Mouse (Mus musculus): ENCODE data around the gene Fbxo3. TPM values are rescaled to one million over a fixed set of nuclear protein-coding genes. Genes with fewer than 3 reads are reported as not detected.
A peak's percentile ranks its signal among the peaks of the same experiment; 100 is the strongest.
"Not testable (repeated sequence)": the region's sequence is repeated elsewhere in the genome, so short reads cannot be mapped to it uniquely, and the experiment has no call there.

The Fbxo3 gene
- total RNA-seq, 2 experiments from 2014 or later, result 47.6 to 53.0 TPM

GRCm38 (mm10) chr2:104034832-104035472 lies 7.4 kb downstream of the Fbxo3 start:
- peak; percentile 30 to 31 for DNase-seq
- intact Hi-C loops (cut with DNase I), result loop anchor here (10.0 kb wide), 3 partner anchors 90 to 550 kb away; partner anchors contain the start of gene A930018P22Rik

- intact Hi-C loops (cut with DNase I), result loop anchor here (10.0 kb wide), 3 partner anchors 89 to 549 kb away; partner anchors contain the start of gene A930018P22Rik
- DNase-seq, result peak in 1 of 2 experiments; percentile 13
These were observed 8.1 kb downstream of the Fbxo3 start for GRCm38 (mm10) chr2:104035595-104035994.

- DNase-seq, result no peak
- intact Hi-C loops (cut with DNase I), result loop anchor here (10.0 kb wide), 3 partner anchors 88 to 548 kb away; partner anchors contain the start of gene A930018P22Rik
These were observed 8.8 kb downstream of the Fbxo3 start for GRCm38 (mm10) chr2:104036316-104036715.

GRCm38 (mm10) chr2:104038236-104038635 lies 10.7 kb downstream of the Fbxo3 start:
- no peak for DNase-seq
- intact Hi-C loops (cut with DNase I), result loop anchor here (10.0 kb wide), 3 partner anchors 87 to 547 kb away; partner anchors contain the start of gene A930018P22Rik

- intact Hi-C loops (cut with DNase I), result no loop called here
- no peak for DNase-seq
These were observed 14.1 kb downstream of the Fbxo3 start for GRCm38 (mm10) chr2:104041632-104042031.

- intact Hi-C loops (cut with DNase I), result no loop called here
- no peak for DNase-seq
These were observed 15.2 kb downstream of the Fbxo3 start for GRCm38 (mm10) chr2:104042766-104043165.

DNA sequence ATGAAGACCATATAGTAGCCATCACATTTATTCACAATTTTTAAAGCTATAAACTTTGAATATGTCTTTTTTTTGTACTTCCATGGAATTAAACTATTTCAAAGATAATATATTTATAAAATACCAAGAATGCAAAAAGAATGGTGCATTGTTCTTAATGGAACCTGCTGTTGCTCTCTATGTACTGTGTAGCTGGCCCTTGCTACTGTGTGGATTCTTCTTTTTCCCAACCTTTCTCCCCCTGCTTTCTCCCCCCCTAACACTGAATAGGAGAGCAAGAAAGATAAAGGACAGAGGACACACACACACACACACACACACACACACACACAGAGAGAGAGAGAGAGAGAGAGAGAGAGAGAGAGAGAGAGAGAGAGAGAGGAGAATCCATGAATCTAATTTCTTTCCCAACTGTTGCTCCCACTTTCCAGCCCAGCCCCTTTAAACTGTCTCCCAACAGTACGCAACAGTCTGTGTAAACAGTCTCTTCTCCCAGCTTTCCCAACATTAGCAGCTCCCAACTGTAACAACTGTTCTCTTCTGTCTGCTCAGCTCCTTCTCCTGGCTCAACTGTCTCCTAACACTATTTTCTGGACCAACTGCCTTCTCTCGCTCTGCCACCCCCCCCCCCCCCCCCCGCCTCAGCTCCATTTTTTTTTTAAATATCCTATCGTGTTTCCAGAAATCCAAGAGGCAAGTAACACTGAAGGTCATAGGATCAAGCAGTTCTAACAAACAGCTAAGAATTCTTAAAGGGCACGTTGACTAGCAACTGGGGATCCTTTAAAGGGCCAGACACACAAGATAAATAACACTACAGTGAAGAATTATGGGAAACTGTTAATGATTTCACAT lies 16.3 kb downstream of the Fbxo3 start:
- DNase-seq, result no peak
- intact Hi-C loops (cut with DNase I), result no loop called here

GRCm38 (mm10) chr2:104044479-104045080 lies 17.1 kb downstream of the Fbxo3 start:
- intact Hi-C loops (cut with DNase I), result no loop called here
- DNase-seq, result peak in 1 of 2 experiments; percentile 20

- DNase-seq, result no peak
- intact Hi-C loops (cut with DNase I), result no loop called here
These were observed 30.9 kb downstream of the Fbxo3 start for GRCm38 (mm10) chr2:104058381-104058780.

- no peak for DNase-seq
- intact Hi-C loops (cut with DNase I), result no loop called here
These were observed 31.4 kb downstream of the Fbxo3 start for GRCm38 (mm10) chr2:104058954-104059353.

- no peak for DNase-seq
- intact Hi-C loops (cut with DNase I), result no loop called here
These were observed 32.3 kb downstream of the Fbxo3 start for GRCm38 (mm10) chr2:104059786-104060185.

- no peak for DNase-seq
- intact Hi-C loops (cut with DNase I), result no loop called here
These were observed 33.5 kb downstream of the Fbxo3 start for GRCm38 (mm10) chr2:104060996-104061395.

DNA sequence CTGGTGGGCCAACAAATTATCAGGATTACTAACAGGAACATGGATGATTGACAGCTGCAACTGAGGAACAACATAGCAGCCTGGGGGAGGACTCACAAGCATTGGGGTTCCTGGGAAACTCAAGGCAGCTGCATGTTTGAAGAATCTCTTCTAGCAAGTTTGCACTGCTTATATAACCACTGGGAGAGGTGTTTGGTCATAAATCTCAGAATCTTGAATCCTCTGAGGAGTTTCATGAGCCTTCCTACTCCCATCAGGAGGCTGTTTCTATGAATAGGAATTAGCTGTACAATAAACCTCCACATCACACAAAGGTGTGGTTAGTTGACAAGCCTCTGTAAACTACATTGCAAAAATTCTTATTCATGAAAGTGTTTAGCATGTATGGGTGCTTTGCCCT lies 35.1 kb downstream of the Fbxo3 start:
- intact Hi-C loops (cut with DNase I), result no loop called here
- no peak for DNase-seq

DNA sequence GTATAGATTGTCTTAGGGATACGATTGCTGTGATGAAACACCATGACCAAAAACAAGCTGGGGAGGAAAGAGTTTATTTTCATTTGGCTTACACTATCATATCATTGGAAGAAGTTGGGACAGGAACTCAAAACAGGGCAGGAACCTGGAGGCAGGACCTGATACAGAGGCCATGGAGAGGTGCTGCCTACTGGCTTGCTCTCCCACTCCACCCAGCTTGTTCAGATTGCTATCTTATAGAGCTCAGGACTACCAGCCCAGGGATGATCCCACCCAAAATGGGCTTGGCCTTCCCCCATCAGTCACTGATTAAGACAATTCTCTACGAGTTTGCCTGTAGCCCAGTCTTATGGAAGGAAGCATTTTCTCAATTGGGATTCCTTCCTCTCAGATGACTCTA lies 36.6 kb downstream of the Fbxo3 start:
- no peak for DNase-seq
- intact Hi-C loops (cut with DNase I), result no loop called here

GRCm38 (mm10) chr2:104065526-104065925 lies 38.0 kb downstream of the Fbxo3 start, which contains the start of gene Gm10912:
TSS of gene Gm10912 (plus strand) at chr2:104065826.
- DNase-seq; intact Hi-C loops (cut with DNase I): not testable (repeated sequence)

DNA sequence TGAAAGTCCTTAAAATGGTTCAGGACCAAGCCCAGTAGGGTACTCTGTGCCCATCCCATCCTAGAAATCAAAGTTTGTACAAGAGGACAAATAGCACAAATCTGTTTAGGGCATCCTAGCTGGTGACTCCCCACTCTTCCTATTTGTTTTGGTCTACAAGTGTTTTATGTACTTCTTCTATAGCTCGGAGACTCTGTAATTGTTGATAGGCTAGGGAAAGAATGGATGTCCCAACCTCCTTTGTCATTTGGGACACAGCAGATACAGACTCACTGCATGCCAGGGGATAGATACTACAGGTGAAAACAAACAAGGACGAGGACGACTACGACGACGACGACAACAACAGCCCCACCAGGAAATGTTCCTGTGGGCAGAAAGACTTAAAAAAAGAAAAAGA lies 40.9 kb downstream of the Fbxo3 start, which contains the start of gene Gm10799:
Gene Gm10799 (minus strand): TSS at position 101 of the 400 bp plus-strand sequence.
- intact Hi-C loops (cut with DNase I), result loop anchor here (2.0 kb wide), 1 partner anchor 24 kb away; no protein-coding TSS in a partner anchor
- not testable (repeated sequence) for DNase-seq

- intact Hi-C loops (cut with DNase I), result loop anchor here (2.0 kb wide), 1 partner anchor 23 kb away; no protein-coding TSS in a partner anchor
- DNase-seq, result peak; percentile 17 to 30
These were observed 42.2 kb downstream of the Fbxo3 start, which contains the start of gene Cd59b for GRCm38 (mm10) chr2:104069704-104070185. TSS of gene Cd59b (plus strand) at chr2:104069849.

GRCm38 (mm10) chr2:104078285-104078684 lies 50.8 kb downstream of the Fbxo3 start:
- DNase-seq; intact Hi-C loops (cut with DNase I): not testable (repeated sequence)

DNA sequence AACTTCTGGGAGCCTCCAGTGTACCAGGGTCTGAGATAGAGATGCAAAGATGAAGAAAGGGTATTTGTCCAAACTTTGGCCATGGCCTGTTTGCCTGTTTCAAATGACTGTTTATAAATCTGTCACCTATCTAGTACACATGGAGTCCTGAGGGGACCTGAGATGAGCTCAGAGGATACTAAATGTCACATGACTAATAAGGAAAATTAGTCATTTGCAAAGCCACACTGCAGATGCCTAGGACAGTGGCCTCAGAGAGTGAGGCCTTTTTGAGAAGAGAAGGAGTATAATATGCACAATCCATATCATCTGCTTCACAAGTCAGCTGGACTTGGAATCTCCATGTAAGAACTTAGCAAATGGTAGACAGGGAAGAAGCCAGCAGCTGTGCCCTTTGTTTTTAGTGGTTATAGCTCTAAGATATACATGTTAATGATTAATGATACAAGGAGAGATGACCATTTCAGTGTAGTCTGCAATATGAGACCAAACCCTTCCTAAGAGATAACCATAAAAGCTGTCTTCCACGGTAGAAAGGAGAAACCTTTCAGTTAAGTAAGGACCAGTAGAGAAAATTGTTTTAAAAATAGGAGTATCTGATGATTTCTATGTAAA lies 54.0 kb downstream of the Fbxo3 start:
- intact Hi-C loops (cut with DNase I), result not testable (repeated sequence)

GRCm38 (mm10) chr2:104082474-104082873 lies 55.0 kb downstream of the Fbxo3 start:
- intact Hi-C loops (cut with DNase I), result no loop called here
- DNase-seq, result no peak

More for the DNA sequence above, 54.0 kb downstream of the Fbxo3 start:
- DNase-seq, result not testable (repeated sequence)

All from gastrocnemius, postnatal 36 days (tissue).